Mouse (Mus musculus): Measurements from ENCODE around the gene Gm10337. TPM values are rescaled to one million over a fixed set of nuclear protein-coding genes. Genes with fewer than 3 reads are reported as not detected.
A peak's percentile ranks its signal among the peaks of the same experiment; 100 is the strongest.

Gene Gm10337
- polyA plus RNA-seq, 1 experiment from 2014 or later: not detected

GRCm38 (mm10) chr15:102518859-102519201 is 15.3 kb downstream of the Gm10337 start:
- Histone ChIP-seq H3K9ac (peak overlapping the region; percentile 87), H3K4me3 (peak overlapping the region; percentile 76)
- 10% methylated on average over 9 of the region's 9 CpGs for WGBS

GRCm38 (mm10) chr15:102519211-102520141 is 16.0 kb downstream of the Gm10337 start:
- Histone ChIP-seq H3K4me3 (peak overlapping the region; percentile 76), H3K27ac (peak overlapping the region; percentile 100), H3K27me3 (no peaks in the 10 kb centered on the region), H3K9ac (peak overlapping the region; percentile 87), H3K4me1 (peaks cover 33% of the 10 kb centered on the region), H3K4me2 (peak overlapping the region; percentile 92), H3K36me3 (peaks cover 29% of the 10 kb centered on the region), H3K9me3 (no peaks in the 10 kb centered on the region)
- ATAC-seq (ENCODE audit: borderline replicate concordance, extremely low read depth, low FRiP score, low TSS enrichment): no peak
- WGBS: 49% methylated on average over 17 of the region's 17 CpGs

More at GRCm38 (mm10) chr15:102518859-102519201, 15.3 kb downstream of the Gm10337 start:
- no peak for ATAC-seq (ENCODE audit: borderline replicate concordance, extremely low read depth, low FRiP score, low TSS enrichment)
- H3K27ac ChIP-seq: peak overlapping the region; percentile 100
- peaks cover 33% of the 10 kb centered on the region for H3K4me1 ChIP-seq
- H3K27me3 ChIP-seq: no peaks in the 10 kb centered on the region
- H3K9me3 ChIP-seq: no peaks in the 10 kb centered on the region
- H3K4me2 ChIP-seq: peak overlapping the region; percentile 92
- H3K36me3 ChIP-seq: peaks cover 23% of the 10 kb centered on the region

- Histone ChIP-seq H3K9ac (no peak overlapping the region), H3K4me3 (no peak overlapping the region), H3K4me1 (peaks cover 30% of the 10 kb centered on the region), H3K36me3 (peaks cover 34% of the 10 kb centered on the region), H3K9me3 (no peaks in the 10 kb centered on the region), H3K27ac (no peak overlapping the region), H3K27me3 (no peaks in the 10 kb centered on the region), H3K4me2 (no peak overlapping the region)
- WGBS: 73% methylated on average over 4 of the region's 4 CpGs
- no peak for ATAC-seq (ENCODE audit: borderline replicate concordance, extremely low read depth, low FRiP score, low TSS enrichment)
These were observed 16.9 kb downstream of the Gm10337 start for GRCm38 (mm10) chr15:102520416-102520815.

- no peaks in the 10 kb centered on the region for H3K9me3 ChIP-seq
- H3K9ac ChIP-seq: no peak overlapping the region
- H3K4me1 ChIP-seq: peaks cover 20% of the 10 kb centered on the region
- H3K27ac ChIP-seq: no peak overlapping the region
- no peak for ATAC-seq (ENCODE audit: borderline replicate concordance, extremely low read depth, low FRiP score, low TSS enrichment)
- H3K27me3 ChIP-seq: no peaks in the 10 kb centered on the region
- no peak overlapping the region for H3K4me2 ChIP-seq
- 78% methylated on average over 4 of the region's 4 CpGs for WGBS
- peaks cover 41% of the 10 kb centered on the region for H3K36me3 ChIP-seq
- H3K4me3 ChIP-seq: no peak overlapping the region
These were observed 18.0 kb downstream of the Gm10337 start for GRCm38 (mm10) chr15:102521480-102521879.

DNA sequence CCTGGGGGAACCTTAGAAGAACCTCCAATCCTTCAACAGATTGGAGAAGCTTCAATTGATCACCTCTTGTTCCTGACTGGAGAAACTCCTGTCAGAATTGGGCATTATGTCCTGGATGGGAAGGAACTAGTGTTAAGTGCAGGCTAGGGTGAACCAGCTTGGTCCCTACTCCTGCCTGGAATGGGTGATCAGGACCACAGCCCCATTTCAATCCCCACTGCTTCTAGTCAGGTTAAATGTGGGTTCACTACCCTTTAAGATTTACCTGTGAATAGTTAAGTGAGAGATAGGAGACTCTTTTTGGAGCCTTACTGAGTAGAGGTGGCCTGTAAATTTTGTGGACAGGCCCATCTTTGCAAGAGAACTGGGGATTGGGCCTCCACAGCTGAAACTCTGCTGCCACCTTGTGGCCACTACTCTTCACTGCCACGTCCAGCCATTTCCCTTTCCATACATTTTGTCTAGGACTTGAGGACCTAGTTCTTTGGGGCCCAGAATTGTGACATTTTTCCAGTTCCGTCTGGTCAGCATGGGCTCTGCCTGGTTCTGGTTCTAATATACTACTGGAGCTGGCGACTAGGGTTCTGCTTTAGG is 21.5 kb downstream of the Gm10337 start, which contains the start of gene Npff:
Npff (minus strand) TSS at position 51 of the 594 bp plus-strand sequence.
- Histone ChIP-seq H3K4me3 (no peak within 1 kb of the TSS), H3K27me3 (no peaks in the 10 kb centered on the region), H3K27ac (no peak within 1 kb of the TSS), H3K9me3 (no peaks in the 10 kb centered on the region), H3K36me3 (peaks cover 68% of the 10 kb centered on the region), H3K9ac (no peak within 1 kb of the TSS), H3K4me1 (peaks cover 7% of the 10 kb centered on the region), H3K4me2 (no peak within 1 kb of the TSS)
- no peak; the same call in 1 of the 2 replicates for ATAC-seq (ENCODE audit: borderline replicate concordance, extremely low read depth, low FRiP score, low TSS enrichment)
- WGBS: 4% methylated on average over 3 of the region's 3 CpGs

GRCm38 (mm10) chr15:102526111-102527002 is 22.8 kb downstream of the Gm10337 start:
- H3K27ac ChIP-seq: no peak overlapping the region
- H3K4me1 ChIP-seq: no peaks in the 10 kb centered on the region
- H3K4me2 ChIP-seq: no peak overlapping the region
- no peaks in the 10 kb centered on the region for H3K9me3 ChIP-seq
- no peak for ATAC-seq (ENCODE audit: borderline replicate concordance, extremely low read depth, low FRiP score, low TSS enrichment)
- H3K27me3 ChIP-seq: no peaks in the 10 kb centered on the region
- H3K9ac ChIP-seq: no peak overlapping the region
- H3K36me3 ChIP-seq: peaks cover 71% of the 10 kb centered on the region
- no peak overlapping the region for H3K4me3 ChIP-seq
- 74% methylated on average over 6 of the region's 6 CpGs for WGBS

- Histone ChIP-seq H3K4me3 (no peak overlapping the region), H3K27ac (no peak overlapping the region), H3K9ac (no peak overlapping the region), H3K9me3 (no peaks in the 10 kb centered on the region), H3K4me2 (no peak overlapping the region), H3K4me1 (no peaks in the 10 kb centered on the region), H3K36me3 (peaks cover 78% of the 10 kb centered on the region), H3K27me3 (no peaks in the 10 kb centered on the region)
- ATAC-seq (ENCODE audit: borderline replicate concordance, extremely low read depth, low FRiP score, low TSS enrichment): no peak
- WGBS: 71% methylated on average over 3 of the region's 3 CpGs
These were observed 24.4 kb downstream of the Gm10337 start for GRCm38 (mm10) chr15:102527936-102528335.

DNA sequence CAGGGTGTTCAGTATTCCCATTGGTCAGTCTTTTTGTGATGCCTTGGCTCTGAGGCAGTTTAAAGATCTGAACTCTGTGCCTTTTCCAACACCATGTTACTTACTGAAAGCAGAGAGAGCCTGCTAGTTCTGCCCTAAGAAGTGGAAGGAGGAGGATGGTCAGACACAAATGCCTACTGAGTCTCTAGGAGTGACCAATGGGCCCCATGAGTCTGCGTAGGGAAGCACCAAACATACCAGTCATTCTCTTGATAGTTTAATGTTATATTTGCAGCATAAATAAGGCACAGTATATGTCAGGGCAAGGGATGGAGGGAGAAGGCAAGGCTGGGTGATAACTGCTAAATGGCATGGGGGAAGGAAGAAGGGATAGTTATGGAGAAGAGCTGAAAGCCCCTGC is 24.9 kb downstream of the Gm10337 start:
- Histone ChIP-seq H3K4me1 (no peaks in the 10 kb centered on the region), H3K4me2 (no peak overlapping the region), H3K4me3 (no peak overlapping the region), H3K9ac (no peak overlapping the region), H3K27me3 (no peaks in the 10 kb centered on the region), H3K27ac (no peak overlapping the region), H3K9me3 (no peaks in the 10 kb centered on the region), H3K36me3 (peaks cover 82% of the 10 kb centered on the region)
- ATAC-seq (ENCODE audit: borderline replicate concordance, extremely low read depth, low FRiP score, low TSS enrichment): no peak
- WGBS: 97% methylated on average over 1 of the region's 1 CpGs

DNA sequence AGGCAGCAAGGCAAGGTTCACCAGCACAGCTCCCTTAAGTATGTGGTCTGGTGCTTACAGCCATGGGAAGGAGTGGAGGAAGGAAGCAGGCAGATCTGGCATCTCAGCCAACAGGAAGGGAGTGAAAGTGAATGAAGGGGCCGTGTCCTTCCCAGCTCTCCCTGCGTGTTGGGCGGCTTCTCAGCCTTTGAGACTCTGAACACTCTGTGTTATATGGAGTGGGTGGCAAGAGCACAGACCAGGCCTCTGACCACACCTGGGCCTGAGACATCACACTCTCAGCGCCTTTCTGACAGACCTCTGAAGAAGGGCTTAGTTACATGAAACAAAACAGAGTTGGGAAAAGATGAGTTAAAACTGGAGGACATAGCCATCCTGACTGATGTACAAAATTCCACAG is 27.0 kb downstream of the Gm10337 start:
- no peak overlapping the region for H3K4me3 ChIP-seq
- ATAC-seq (ENCODE audit: borderline replicate concordance, extremely low read depth, low FRiP score, low TSS enrichment): no peak
- H3K4me1 ChIP-seq: no peaks in the 10 kb centered on the region
- no peaks in the 10 kb centered on the region for H3K27me3 ChIP-seq
- H3K27ac ChIP-seq: no peak overlapping the region
- peaks cover 84% of the 10 kb centered on the region for H3K36me3 ChIP-seq
- H3K4me2 ChIP-seq: no peak overlapping the region
- H3K9me3 ChIP-seq: no peaks in the 10 kb centered on the region
- 85% methylated on average over 4 of the region's 4 CpGs for WGBS
- H3K9ac ChIP-seq: no peak overlapping the region

- Histone ChIP-seq H3K4me2 (no peak overlapping the region), H3K36me3 (peaks cover 86% of the 10 kb centered on the region), H3K9me3 (no peaks in the 10 kb centered on the region), H3K27me3 (no peaks in the 10 kb centered on the region), H3K4me1 (no peaks in the 10 kb centered on the region), H3K9ac (no peak overlapping the region), H3K27ac (no peak overlapping the region), H3K4me3 (no peak overlapping the region)
- ATAC-seq (ENCODE audit: borderline replicate concordance, extremely low read depth, low FRiP score, low TSS enrichment): no peak
- 89% methylated on average over 4 of the region's 4 CpGs for WGBS
These were observed 28.1 kb downstream of the Gm10337 start for GRCm38 (mm10) chr15:102531586-102531985.

DNA sequence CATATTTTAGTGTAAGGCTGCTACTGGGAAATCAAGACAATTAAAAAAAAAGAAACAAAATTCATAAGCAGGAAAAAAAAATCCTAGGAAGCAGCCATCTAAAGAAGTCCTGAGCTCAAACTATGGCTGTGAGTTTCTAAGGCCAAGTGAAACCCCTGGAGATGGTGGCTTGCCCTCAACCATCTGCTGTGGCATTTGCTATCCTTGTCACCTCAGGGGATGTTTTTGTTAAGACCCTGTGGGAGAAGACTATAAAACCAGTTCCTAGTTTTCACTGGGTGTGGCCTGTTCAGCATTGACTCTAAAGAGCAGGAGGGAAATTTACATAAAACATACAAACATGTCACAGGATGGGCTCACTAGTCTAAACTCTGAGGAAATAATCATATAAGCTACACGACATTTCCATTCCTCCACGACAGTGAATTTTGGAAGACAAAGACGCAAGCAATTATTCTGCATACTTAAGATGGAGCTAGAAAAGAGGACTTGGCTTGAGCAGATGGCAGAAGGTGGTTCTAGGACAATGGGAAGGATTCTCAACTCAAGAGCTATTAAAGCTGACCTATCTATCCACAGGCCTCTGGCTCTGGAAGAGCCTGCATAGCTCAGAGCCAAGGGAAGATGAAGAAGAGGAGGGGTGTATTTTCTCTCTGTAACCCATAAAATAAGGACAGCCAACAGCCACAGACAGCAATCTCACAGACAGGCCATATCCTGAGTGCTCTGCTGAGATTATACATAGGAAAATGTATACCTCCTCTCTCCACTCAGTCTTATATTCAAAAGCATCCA is 28.8 kb downstream of the Gm10337 start:
- H3K27ac ChIP-seq: no peak overlapping the region
- no peak overlapping the region for H3K9ac ChIP-seq
- no peaks in the 10 kb centered on the region for H3K9me3 ChIP-seq
- no peaks in the 10 kb centered on the region for H3K4me1 ChIP-seq
- H3K36me3 ChIP-seq: peaks cover 90% of the 10 kb centered on the region
- H3K27me3 ChIP-seq: no peaks in the 10 kb centered on the region
- H3K4me2 ChIP-seq: no peak overlapping the region
- ATAC-seq (ENCODE audit: borderline replicate concordance, extremely low read depth, low FRiP score, low TSS enrichment): no peak
- WGBS: 85% methylated on average over 3 of the region's 3 CpGs
- H3K4me3 ChIP-seq: no peak overlapping the region
